Mouse (Mus musculus): ENCODE results near the gene Hoxd4. TPM values are rescaled to one million over a fixed set of nuclear protein-coding genes. Genes with fewer than 3 reads are reported as not detected.
A peak's percentile ranks its signal among the peaks of the same experiment; 100 is the strongest.

Hoxd4 gene
- polyA plus RNA-seq, 2 experiments, result 0.63 to 14.7 TPM

DNA sequence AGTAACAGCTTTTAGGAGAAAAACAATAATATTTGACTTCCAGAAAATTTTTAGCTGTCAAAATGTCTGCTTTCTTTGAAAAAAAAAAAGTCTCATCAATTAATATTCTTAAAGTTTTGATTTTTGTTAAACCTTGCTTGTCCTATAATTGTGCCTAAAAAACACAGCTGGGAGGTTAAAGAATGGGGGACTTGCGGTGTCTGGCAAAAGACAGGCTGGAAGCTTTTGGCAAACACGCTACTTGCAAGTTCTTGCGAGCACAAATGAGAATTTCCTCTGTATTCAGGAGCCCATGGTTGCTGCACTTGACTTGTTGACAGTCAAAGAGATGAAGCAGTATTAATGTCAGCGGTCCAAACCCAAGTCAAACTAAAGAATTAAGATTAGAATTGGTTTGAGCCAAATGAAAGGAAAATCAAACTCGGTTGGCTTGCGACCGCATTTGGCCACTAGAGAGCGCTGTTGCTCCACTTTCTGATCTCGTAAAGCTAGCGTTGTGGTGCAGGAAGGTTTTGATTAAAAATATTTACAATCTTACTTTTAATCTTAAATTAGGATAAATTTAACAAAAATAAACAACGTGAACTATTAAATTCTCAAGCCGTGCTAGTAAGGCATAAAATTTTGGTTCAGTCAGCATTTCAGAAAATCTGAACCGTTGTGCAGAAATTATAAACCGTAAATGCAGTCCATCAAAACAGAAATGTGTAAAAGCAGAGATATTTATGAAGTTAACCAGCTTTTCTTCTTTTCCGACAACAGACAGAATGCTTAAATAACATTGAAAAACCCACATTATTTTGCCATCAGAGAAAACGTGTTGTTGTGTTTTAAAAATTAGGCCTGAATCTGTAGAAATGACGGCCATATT is 9.5 kb upstream of the Hoxd4 start:
- no peaks in the 10 kb centered on the region for H3K36me3 ChIP-seq (ENCODE audit: control insufficient read depth, insufficient read depth, low read length)
- 11% methylated on average over 17 of the region's 17 CpGs for WGBS
- no peaks in the 10 kb centered on the region for H3K9me3 ChIP-seq (ENCODE audit: control insufficient read depth, low read length)
- no peak overlapping the region for H3K4me3 ChIP-seq (replicated peaks; ENCODE audit: low read length)
- DNase-seq (ENCODE audit: low spot score) (peak; percentile 82), ATAC-seq (ENCODE audit: low FRiP score, low read depth) (no peak)
- TF ChIP-seq POLR2A (IDR thresholded peaks at IDR 0.05; ENCODE audit: borderline replicate concordance, extremely low read depth, insufficient read depth, insufficient read length), result no peak
- H3K27me3 ChIP-seq (ENCODE audit: control insufficient read depth, insufficient read depth, low read length), result peaks cover 68% of the 10 kb centered on the region
- H3K4me2 ChIP-seq (replicated peaks; ENCODE audit: low read depth, low read length, severe bottlenecking), result peak overlapping the region; percentile 34; the same call in 1 of the 2 replicates
- no peak overlapping the region for H3K9ac ChIP-seq (ENCODE audit: low read depth, low read length, severe bottlenecking)
- H3K27ac ChIP-seq (replicated peaks; ENCODE audit: low read depth, low read length), result no peak overlapping the region
- H3K4me1 ChIP-seq (ENCODE audit: control insufficient read depth, insufficient read depth, low read length), result peaks cover 15% of the 10 kb centered on the region

DNA sequence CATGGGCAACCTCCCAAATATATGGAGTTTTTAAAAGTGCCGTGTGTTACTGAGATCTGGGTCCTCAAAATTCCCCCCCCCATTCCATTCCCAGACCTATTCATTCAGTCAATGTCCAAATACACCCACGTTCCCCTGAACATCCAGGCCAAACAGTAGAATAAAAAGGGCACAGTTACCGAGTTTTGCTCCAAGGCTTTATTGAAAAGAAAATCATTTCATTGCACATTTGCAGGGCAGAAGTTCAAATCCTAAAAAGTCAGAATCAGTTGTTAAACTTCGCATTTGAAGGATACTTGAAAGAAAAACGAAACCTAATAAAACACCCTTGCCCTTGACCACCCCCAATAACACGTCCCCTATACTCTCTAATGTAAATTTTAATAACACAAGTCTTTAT is 8.9 kb upstream of the Hoxd4 start:
- Histone ChIP-seq H3K36me3 (ENCODE audit: control insufficient read depth, insufficient read depth, low read length) (no peaks in the 10 kb centered on the region), H3K9me3 (ENCODE audit: control insufficient read depth, low read length) (no peaks in the 10 kb centered on the region), H3K27me3 (ENCODE audit: control insufficient read depth, insufficient read depth, low read length) (peaks cover 75% of the 10 kb centered on the region), H3K4me3 (replicated peaks; ENCODE audit: low read length) (no peak overlapping the region), H3K4me1 (ENCODE audit: control insufficient read depth, insufficient read depth, low read length) (peaks cover 15% of the 10 kb centered on the region), H3K9ac (ENCODE audit: low read depth, low read length, severe bottlenecking) (no peak overlapping the region), H3K27ac (replicated peaks; ENCODE audit: low read depth, low read length) (no peak overlapping the region), H3K4me2 (replicated peaks; ENCODE audit: low read depth, low read length, severe bottlenecking) (no peak overlapping the region)
- no peak for ATAC-seq (ENCODE audit: low FRiP score, low read depth)
- TF ChIP-seq POLR2A (IDR thresholded peaks at IDR 0.05; ENCODE audit: borderline replicate concordance, extremely low read depth, insufficient read depth, insufficient read length), result no peak
- DNase-seq (ENCODE audit: low spot score), result no peak
- 18% methylated on average over 6 of the region's 6 CpGs for WGBS

DNA sequence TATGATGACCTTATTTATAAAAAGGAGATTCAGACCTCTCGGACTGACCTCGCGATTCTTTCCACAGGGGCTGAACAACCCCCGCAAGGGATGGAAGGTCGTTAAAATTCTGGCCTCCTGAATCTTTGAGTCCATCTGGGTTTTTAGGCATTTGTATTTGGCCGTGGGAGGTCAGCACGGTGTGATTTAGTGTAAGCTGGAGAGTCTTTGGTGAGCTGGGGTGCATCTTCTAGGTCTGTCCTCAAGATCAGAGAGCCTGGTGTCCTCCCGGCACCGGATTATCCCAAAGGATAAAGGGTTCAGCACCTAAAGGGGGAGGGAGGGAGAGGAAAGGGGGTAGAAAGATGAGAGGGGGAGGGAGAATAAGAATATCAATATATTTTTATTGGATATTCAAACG is 8.4 kb upstream of the Hoxd4 start:
- peaks cover 79% of the 10 kb centered on the region for H3K27me3 ChIP-seq (ENCODE audit: control insufficient read depth, insufficient read depth, low read length)
- no peak for TF ChIP-seq POLR2A (IDR thresholded peaks at IDR 0.05; ENCODE audit: borderline replicate concordance, extremely low read depth, insufficient read depth, insufficient read length)
- ATAC-seq (ENCODE audit: low FRiP score, low read depth) (no peak), DNase-seq (ENCODE audit: low spot score) (no peak)
- no peak overlapping the region for H3K4me2 ChIP-seq (replicated peaks; ENCODE audit: low read depth, low read length, severe bottlenecking)
- H3K27ac ChIP-seq (replicated peaks; ENCODE audit: low read depth, low read length), result no peak overlapping the region
- no peaks in the 10 kb centered on the region for H3K9me3 ChIP-seq (ENCODE audit: control insufficient read depth, low read length)
- H3K36me3 ChIP-seq (ENCODE audit: control insufficient read depth, insufficient read depth, low read length), result no peaks in the 10 kb centered on the region
- H3K4me3 ChIP-seq (replicated peaks; ENCODE audit: low read length), result no peak overlapping the region
- H3K4me1 ChIP-seq (ENCODE audit: control insufficient read depth, insufficient read depth, low read length), result peaks cover 12% of the 10 kb centered on the region
- WGBS, result 11% methylated on average over 10 of the region's 10 CpGs
- no peak overlapping the region for H3K9ac ChIP-seq (ENCODE audit: low read depth, low read length, severe bottlenecking)

DNA sequence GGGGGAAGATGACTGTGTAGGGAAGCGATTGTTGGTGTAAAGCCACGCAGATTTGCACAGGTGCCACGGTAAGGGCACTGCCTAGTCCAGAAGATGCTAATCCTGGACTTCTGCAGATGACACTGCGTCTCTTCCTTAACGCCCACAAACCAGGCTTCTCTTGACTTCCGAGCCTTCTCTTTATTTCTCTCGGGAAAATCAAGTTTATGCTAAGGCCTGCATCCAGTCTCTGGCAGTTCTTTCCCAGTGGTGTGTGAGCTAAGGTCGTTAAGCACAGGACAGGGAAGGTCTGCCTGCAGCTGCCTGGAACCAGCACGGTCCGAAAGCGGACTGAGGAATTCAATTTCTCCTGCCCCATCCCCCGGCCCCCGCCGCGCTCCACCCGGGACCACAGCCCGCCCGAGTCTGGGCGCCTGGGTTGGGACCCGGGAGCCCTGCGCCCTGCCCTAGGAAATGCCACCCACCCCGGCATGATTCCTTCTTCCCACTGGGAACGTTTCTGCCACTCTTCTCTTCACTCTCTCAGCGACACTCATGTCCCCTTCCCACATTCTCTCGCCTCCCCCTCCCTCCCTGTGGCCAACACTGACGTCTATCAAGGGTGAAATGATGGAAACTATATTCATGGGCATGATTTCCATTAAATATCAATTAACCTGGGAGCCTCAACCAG is 7.9 kb upstream of the Hoxd4 start:
- Histone ChIP-seq H3K9me3 (ENCODE audit: control insufficient read depth, low read length) (no peaks in the 10 kb centered on the region), H3K4me3 (replicated peaks; ENCODE audit: low read length) (peak overlapping the region; percentile 53), H3K36me3 (ENCODE audit: control insufficient read depth, insufficient read depth, low read length) (no peaks in the 10 kb centered on the region), H3K9ac (ENCODE audit: low read depth, low read length, severe bottlenecking) (no peak overlapping the region), H3K27me3 (ENCODE audit: control insufficient read depth, insufficient read depth, low read length) (peaks cover 84% of the 10 kb centered on the region), H3K4me1 (ENCODE audit: control insufficient read depth, insufficient read depth, low read length) (peaks cover 9% of the 10 kb centered on the region), H3K27ac (replicated peaks; ENCODE audit: low read depth, low read length) (no peak overlapping the region), H3K4me2 (replicated peaks; ENCODE audit: low read depth, low read length, severe bottlenecking) (peak overlapping the region; percentile 78)
- DNase-seq (ENCODE audit: low spot score) (no peak), ATAC-seq (ENCODE audit: low FRiP score, low read depth) (no peak)
- WGBS, result 5% methylated on average over 26 of the region's 26 CpGs
- TF ChIP-seq POLR2A (IDR thresholded peaks at IDR 0.05; ENCODE audit: borderline replicate concordance, extremely low read depth, insufficient read depth, insufficient read length), result no peak

DNA sequence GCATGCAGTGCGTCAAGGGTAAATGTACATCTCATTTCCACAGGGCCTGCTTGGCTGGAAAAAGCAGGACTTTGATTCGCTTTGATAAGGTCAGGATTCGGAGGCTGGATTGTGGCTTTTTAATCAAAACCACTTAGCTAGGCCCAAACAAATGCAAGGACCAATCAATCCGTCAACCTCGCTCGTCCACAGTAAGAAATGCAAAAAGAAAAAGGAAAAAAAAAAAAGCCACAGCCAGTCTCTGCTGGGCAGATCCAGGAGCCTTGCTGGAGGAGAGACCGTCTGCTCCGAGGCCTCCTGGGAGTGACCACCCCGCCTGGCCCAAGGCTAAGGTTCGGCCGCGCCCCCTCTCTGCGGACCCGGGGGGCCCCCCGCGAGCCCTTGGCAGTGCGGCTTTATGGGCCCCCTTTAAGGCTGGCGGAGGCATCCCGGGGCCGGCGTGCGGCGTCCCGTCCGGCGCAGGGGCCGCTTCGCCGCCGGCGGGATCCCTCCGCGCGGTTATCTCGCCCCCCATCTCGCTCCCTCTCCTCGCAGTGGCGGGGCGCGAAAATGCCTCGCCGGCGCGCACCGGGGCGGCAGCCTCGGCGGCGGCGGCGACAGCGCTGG is 7.2 kb upstream of the Hoxd4 start, which contains the start of gene Hoxd8:
Gene Hoxd8, plus strand, starts transcription at position 223 of the 606 bp plus-strand sequence.
- H3K4me1 ChIP-seq (ENCODE audit: control insufficient read depth, insufficient read depth, low read length), result peaks cover 5% of the 10 kb centered on the region
- 2% methylated on average over 22 of the region's 52 CpGs for WGBS
- ATAC-seq (ENCODE audit: low FRiP score, low read depth), result peak; percentile 15; the same call in 1 of the 2 replicates
- H3K4me3 ChIP-seq (replicated peaks; ENCODE audit: low read length), result peak within 1 kb of the TSS; percentile 53
- peak within 1 kb of the TSS; percentile 73 for H3K9ac ChIP-seq (ENCODE audit: low read depth, low read length, severe bottlenecking)
- H3K36me3 ChIP-seq (ENCODE audit: control insufficient read depth, insufficient read depth, low read length), result no peaks in the 10 kb centered on the region
- H3K27ac ChIP-seq (replicated peaks; ENCODE audit: low read depth, low read length), result peak within 1 kb of the TSS; percentile 83
- peaks cover 85% of the 10 kb centered on the region for H3K27me3 ChIP-seq (ENCODE audit: control insufficient read depth, insufficient read depth, low read length)
- DNase-seq (ENCODE audit: low spot score), result no peak
- no peak for TF ChIP-seq POLR2A (IDR thresholded peaks at IDR 0.05; ENCODE audit: borderline replicate concordance, extremely low read depth, insufficient read depth, insufficient read length)
- H3K4me2 ChIP-seq (replicated peaks; ENCODE audit: low read depth, low read length, severe bottlenecking), result peak within 1 kb of the TSS; percentile 78
- no peaks in the 10 kb centered on the region for H3K9me3 ChIP-seq (ENCODE audit: control insufficient read depth, low read length)

All from limb, embryonic 14.5 days (tissue).